Mouse (Mus musculus) embryonic fibroblast, embryonic 13.5 days (primary cell): ENCODE measurements around the gene Hexa.

Experiments used
- CTCF ChIP-seq: IDR thresholded peaks from 2 replicates; pipeline ENCODE4 v1.5.1; 2011; ENCODE audit warnings: mild to moderate bottlenecking, control low read depth, low read length, moderate library complexity, borderline replicate concordance; ENCODE audit not compliant: insufficient read depth
- POLR2A ChIP-seq: IDR thresholded peaks from 2 replicates; pipeline ENCODE4 v1.6.1; 2011; ENCODE audit warnings: low read depth, mild to moderate bottlenecking, control low read depth, low read length, moderate library complexity

GRCm38 (mm10) chr9:59547869-59548268 lies 8.5 kb downstream of the Hexa start:
- TF ChIP-seq POLR2A (no peak), CTCF (no peak)
